Mouse (Mus musculus) CD4-positive naive resting alpha-beta T cell, adult 76 days (primary cell): ENCODE measurements around the gene Sec13. TPM values are rescaled to one million over a fixed set of nuclear protein-coding genes. Genes with fewer than 3 reads are reported as not detected.

Experiments
- total RNA-seq: library from RNA; stranded (reverse); gene quantifications from one replicate; pipeline ENCODE4 v1.2.4, GENCODE M21; 2023

Gene Sec13
- 91.2 TPM for total RNA-seq

GRCm38 (mm10) chr6:113740236-113741217 lies at the start of gene Sec13:
Gene Sec13 (minus strand): TSS chr6:113740743.

GRCm38 (mm10) chr6:113719878-113720277 lies 20.7 kb downstream of the Sec13 start, which contains the start of gene Ghrl:
Gene Ghrl (minus strand): TSS chr6:113719880.

GRCm38 (mm10) chr6:113696582-113697221 lies 43.8 kb downstream of the Sec13 start, which contains the start of gene Tatdn2:
Gene Tatdn2 (plus strand): TSS chr6:113697050.

Other genes starting within 250 kb of the Sec13 start
- gene Prrt3, start 238.8 kb downstream of the Sec13 start, total RNA-seq: 0.70 TPM
- gene Emc3, start 209.1 kb downstream of the Sec13 start, total RNA-seq: 72.3 TPM
- gene Fancd2, start 209.1 kb downstream of the Sec13 start, total RNA-seq: 1.3 TPM
- gene Fancd2os, start 140.0 kb downstream of the Sec13 start, total RNA-seq: not detected
- 96.7 TPM for gene Brk1, start 136.0 kb downstream of the Sec13 start, total RNA-seq
- 19.1 TPM for gene Vhl, start 116.8 kb downstream of the Sec13 start, total RNA-seq
- 54.3 TPM for gene Irak2, start 102.3 kb downstream of the Sec13 start, total RNA-seq
- gene Tatdn2, start 43.7 kb downstream of the Sec13 start, total RNA-seq: 312 TPM
- gene Ghrl, start 20.9 kb downstream of the Sec13 start, total RNA-seq: 1.2 TPM